Mouse (Mus musculus): ENCODE measurements around the gene Tmtc2.

DNA sequence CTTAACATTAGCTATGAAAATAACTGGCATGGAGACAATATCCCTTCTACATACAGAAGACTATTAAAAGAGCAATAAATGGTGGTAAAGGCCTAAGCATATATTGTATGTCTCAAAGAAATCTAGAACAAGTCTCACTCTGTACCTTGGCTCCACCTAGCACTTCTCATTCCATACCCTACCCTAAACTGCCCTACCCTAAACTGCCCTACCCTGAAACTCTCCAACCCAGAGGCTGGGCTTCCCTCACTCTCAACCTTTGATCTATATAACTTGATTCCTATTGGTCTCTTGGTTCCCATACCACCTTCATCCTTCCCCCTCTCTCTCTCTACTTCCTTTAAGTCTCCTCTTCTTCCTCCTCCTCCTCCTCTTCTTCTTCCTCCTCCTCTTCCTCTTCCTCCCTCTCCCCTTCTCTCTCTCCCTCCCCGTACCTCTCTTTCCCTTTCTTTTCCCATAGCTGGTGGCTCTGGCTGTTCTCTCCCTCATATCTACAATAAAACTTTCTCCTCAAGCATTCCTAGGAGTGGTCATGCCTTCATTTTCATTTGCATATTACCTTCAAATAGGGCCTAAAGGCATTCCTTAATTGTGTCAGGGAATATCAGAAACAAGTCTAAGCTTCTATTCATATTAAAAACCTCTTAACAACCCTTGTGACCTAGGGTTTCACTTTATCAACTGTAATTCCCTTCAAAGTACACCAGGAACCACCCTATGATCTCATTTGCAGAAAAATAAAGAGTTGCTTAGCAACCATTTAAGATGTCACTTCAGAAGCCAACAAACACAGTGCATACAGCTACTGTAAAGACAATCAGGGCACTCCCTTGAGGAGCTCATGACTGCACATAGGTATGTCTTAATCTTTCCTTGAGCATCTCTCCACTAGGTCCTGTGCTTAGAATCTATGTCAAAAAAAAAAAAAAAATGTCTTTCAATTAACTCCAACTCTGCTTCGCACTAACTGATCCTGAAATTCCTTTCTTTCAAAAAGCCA is 29.9 kb downstream of the Tmtc2 start:
- no peak for TF ChIP-seq CTCF (IDR thresholded peaks at IDR 0.05; ENCODE audit: extremely low read depth, insufficient read depth, low read length)
- no peak for TF ChIP-seq POLR2A (IDR thresholded peaks at IDR 0.05; ENCODE audit: extremely low read depth, insufficient read depth, low read length)

Measured in cortical plate, adult 2 months (tissue).